Mouse (Mus musculus) ovary, adult 2 months (tissue): ENCODE data around the gene Trmt13. TPM values are rescaled to one million over a fixed set of nuclear protein-coding genes. Genes with fewer than 3 reads are reported as not detected.

Experiments used
- polyA plus RNA-seq: library from polyadenylated mRNA; depleted of rRNA; stranded (reverse); fragments of >200 nt; gene quantifications from 2 replicates; pipeline ENCODE4 v1.2.3, GENCODE M21; 2012; rRNA removed

Trmt13 gene
- polyA plus RNA-seq: 2.9 and 3.1 TPM in 2 replicates

GRCm38 (mm10) chr3:116614295-116614892 is at the start of gene Trmt13:
Trmt13 (minus strand) TSS chr3:116614587.

GRCm38 (mm10) chr3:116662463-116662863 is 48.1 kb upstream of the Trmt13 start, which contains the start of gene Mfsd14a:
Mfsd14a (minus strand) TSS chr3:116662677.

GRCm38 (mm10) chr3:116594728-116595602 is 19.4 kb downstream of the Trmt13 start, which contains the start of gene Sass6:
Sass6 (plus strand) TSS chr3:116594982.

GRCm38 (mm10) chr3:116562408-116563094 is 51.8 kb downstream of the Trmt13 start, which contains the start of gene Lrrc39:
Lrrc39 (plus strand) TSS chr3:116562973.

Other genes with a start within 250 kb of the Trmt13 start
- gene Cdc14a, start 190.6 kb downstream of the Trmt13 start, polyA plus RNA-seq: 11.7 and 21.4 TPM in 2 replicates
- 40.8 and 58.8 TPM in 2 replicates for gene Rtca, start 106.4 kb downstream of the Trmt13 start, polyA plus RNA-seq
- gene Dbt, start 101.5 kb downstream of the Trmt13 start, polyA plus RNA-seq: 4.0 and 5.4 TPM in 2 replicates
- 0.36 and 0.67 TPM in 2 replicates for gene Lrrc39, start 51.6 kb downstream of the Trmt13 start, polyA plus RNA-seq
- gene Sass6, start 19.6 kb downstream of the Trmt13 start, polyA plus RNA-seq: 1.0 TPM in 2 replicates
- 16.0 and 16.8 TPM in 2 replicates for gene Mfsd14a, start 48.1 kb upstream of the Trmt13 start, polyA plus RNA-seq
- gene Gm43191, start 66.7 kb upstream of the Trmt13 start, polyA plus RNA-seq: not detected in 2 replicates
- gene Slc35a3, start 98.2 kb upstream of the Trmt13 start, polyA plus RNA-seq: 3.2 and 5.4 TPM in 2 replicates
- 8.1 and 8.4 TPM in 2 replicates for gene Agl, start 193.6 kb upstream of the Trmt13 start, polyA plus RNA-seq
- gene Frrs1, start 244.9 kb upstream of the Trmt13 start, polyA plus RNA-seq: 14.4 and 20.5 TPM in 2 replicates